Mouse (Mus musculus): ENCODE results near the gene Slc40a1.

Gene Slc40a1

DNA sequence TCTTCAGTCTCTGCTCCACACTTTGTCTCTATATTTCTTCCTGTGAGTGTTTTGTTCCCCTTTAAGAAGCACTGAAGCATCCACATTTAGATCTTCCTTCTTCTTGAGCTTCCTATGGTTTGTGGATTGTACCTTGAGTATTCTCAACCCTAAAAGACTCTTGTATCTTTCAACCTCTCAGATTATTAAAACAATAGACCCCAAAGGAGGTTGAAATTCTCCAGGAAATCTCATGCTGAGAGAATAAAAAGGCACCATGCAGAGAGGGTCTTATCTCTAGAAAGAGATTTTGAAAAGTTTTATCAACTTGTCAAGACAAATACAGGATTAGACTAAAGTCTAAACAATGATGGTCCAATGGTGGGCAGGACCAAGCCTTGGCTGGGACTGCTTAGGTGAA, 42.9 kb downstream of the Slc40a1 start:
- no peak for DNase-seq (ENCODE audit: extremely low spot score)

DNA sequence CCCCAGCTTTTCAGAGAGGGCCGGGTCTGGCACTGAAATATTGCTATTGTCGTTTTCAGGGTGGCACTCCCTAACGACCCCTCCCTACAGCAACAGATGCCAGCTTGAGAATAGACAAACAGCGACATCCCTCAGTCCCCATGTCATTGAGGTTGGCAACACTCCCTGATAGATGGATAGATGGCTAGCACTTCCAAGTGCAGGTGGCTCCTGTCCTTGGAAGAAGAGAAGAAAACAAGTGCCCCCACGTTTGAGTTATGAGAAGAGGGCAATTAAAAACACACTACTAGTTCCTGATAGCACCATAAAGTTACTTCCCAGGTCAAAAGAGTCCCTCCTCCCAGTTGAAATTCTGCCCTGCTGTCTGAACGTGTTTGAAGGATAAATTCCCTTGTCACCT, 44.2 kb downstream of the Slc40a1 start:
- no peak for DNase-seq (ENCODE audit: extremely low spot score)

DNA sequence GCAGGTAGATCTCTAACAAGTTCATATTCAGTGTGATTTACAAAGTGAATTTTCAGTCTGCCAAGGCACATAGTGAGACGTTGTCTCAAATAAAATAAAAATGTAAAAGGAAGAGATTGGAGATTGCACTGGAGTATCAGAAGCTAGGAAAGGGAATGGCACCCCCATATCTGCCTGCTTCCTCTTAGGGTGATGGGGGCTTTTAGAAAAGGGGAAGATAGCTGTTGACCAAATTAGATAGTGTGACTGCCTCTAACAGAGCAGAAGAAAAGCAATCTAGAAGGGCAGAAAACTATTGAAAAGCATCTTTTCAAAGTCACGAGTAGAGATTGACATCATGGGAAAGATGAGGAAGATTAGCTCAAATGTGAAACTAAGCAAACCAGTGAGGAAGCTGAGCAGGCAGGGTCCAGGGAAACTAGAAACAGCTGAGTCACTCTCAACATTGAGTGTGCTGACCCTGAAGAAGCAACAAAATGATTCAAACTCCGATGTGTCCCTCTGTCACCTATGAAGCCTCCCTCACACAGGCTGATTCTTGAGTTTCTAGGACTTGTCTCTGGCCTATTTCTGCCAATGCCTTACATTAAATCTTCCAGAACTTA, 45.0 kb downstream of the Slc40a1 start:
- no peak for DNase-seq (ENCODE audit: extremely low spot score)

DNA sequence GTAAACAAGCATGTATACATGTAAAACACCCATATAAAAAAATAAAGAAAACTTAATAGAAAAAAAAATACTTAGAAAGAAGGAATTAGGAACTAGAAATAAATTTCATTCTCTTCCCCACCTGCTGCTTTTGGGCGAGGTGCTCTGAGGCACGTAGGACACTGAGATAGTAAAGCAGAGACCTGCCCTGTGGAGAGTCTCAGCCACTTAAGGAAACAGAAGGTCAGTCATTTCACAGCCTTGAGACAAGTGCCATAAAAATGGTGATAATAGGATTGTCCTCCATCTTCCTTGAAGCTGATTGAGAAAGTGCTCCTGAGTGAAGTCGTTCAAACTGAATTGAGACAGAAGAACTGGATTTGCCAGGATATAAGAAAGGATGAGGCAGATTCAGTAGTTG, 48.9 kb downstream of the Slc40a1 start:
- DNase-seq (ENCODE audit: extremely low spot score), result no peak

DNA sequence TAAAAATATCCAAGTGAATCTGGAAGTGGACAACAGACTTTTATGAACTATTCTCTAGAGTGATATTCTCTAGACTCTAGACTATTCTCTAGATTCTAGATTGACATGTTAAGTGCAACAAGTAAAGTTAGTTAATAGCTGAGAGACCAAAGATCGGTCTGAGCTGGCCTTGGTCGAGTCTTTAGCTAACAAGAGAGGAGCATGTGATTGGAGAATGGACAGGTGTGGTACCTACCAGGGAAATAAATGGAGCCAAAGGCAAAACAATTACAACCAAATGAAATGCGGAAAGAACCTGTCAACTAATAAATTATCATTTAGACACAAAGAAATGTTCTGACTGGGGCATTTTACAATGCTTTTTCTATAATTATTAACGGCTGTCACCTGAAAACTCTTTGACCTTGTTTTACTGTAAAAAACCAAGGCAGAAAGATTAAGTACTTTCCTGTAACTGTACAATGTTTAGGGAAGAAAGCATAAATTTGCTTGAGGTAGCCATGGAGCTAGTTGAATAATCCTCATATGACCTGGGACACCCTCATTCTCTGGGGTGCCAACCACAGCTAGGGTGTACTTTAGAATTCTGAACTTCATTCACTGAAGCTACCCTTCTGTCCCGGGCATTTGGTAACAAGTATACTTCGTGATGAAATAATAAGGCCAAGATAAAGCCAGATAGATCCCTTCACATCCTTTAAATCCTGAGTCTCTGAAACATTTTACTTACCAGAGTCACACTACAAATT, 49.7 kb downstream of the Slc40a1 start:
- no peak for DNase-seq (ENCODE audit: extremely low spot score)

DNA sequence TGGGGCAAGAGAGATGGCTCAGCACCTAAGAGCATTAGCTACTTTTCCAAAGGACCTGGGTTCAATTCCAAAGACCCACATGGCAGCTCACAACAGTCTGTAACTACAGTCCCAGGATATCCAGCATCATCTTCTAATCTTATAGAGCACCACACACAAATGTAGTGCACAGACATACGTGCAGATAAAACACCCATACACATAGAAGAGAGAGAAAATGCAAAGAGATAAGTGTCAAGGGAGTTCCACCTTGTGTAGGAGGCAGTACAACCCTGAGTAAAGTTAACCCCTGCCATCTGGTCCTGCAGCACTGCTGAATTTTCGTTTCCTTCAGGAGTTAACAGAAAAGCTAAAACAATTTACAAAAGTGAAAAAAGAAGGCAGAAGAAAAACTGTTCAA, 50.7 kb downstream of the Slc40a1 start:
- DNase-seq (ENCODE audit: extremely low spot score), result no peak

DNA sequence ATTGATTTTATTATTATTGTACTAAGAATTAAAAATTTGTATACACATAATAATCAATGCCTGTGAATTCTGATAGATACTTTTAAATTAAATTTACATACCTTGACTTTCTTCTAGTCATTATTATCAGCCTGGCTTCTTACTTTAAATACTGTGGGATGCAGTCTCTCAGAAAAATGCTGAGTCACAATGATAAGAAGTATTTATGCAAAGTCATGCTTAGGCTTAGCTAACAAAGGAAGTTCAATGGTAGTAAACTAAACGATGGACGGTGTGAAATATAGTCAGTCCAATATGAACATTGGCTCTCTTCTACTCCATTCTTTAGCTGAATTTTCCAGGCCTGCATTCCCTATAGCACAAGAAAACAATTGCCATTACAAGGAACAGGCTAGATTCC, 53.1 kb downstream of the Slc40a1 start:
- DNase-seq (ENCODE audit: extremely low spot score), result no peak

DNA sequence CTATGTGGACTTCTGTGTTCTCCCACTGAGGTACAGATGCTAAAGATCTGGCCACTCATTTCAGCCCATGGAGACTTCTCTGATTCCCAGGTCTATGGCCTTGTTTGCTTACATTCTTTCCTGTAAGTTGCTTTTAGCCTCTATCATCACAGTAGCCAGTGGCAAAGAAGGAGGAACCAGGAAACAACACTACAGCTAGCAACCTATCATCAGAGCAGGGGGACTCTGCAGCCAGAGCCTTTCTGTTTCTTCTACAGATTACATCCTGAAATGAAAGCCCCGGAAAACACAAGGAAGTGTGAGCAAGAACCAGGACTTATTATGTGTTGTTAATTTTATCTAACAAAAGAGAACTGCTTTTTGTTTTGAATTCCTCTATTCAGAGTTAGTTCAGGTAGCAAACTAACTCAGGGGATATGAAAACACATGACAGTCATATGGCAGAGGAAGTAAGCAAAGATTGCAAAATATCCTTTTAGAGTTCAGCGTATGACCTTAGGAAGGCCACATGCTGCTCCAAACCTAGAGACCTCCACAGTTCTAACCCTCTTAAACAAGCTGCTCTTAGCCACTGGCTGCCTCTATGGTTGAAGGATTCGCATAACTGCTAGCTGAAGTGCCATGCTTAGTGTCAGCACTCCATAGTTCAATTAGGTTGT, 57.7 kb downstream of the Slc40a1 start:
- DNase-seq (ENCODE audit: extremely low spot score), result no peak

DNA sequence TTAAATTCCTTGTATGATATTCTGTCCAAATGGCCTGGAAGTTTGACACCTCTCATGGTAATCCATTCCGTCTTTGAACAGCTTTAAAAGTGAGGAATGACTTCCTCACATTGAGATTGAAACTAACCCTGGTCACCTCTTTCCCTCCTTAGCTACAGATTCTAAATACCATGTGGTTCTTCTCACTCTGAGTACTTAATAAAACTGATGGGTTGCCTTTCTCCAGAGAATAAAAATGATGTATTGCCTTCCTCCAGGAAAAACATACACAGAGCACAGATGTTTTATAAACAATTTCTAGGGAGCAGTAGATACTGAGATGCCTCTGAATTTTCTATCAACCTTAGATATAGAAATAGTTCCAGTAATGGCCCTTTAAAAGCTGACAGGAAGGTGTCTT, 58.3 kb downstream of the Slc40a1 start:
- DNase-seq (ENCODE audit: extremely low spot score), result no peak

DNA sequence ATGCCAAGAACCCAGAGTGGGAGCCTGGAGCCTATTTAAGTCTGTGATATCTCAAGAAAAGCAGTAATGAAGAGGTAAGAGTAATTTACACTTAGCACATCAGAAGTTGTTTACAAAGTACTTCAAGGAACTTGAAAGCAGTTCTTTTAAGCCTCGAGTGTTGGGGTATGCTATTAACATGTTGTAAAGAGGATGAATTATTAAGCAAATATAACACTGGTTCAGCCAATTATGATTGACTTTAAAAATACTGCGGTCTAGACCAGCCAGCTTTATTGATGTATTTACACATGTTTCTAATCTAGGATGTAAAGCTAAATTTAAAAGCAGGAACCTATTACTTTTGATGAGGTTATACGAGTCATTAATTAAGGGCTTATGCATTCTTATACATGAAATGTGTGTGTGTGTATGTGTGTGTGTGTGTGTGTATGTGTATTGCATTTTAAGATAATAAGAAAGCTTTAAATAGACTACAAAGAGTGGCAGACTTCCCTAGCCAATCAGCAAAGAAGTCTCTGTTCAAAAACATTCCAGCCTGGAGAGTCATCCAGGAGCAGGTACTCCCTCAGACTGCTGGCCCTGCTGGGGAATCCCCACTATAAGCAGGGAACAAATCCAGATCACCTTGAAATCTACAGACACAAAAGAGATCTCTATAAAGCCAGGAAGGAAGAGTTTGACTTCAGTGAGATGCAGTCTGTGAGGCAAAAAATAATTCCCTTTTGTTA, 59.9 kb downstream of the Slc40a1 start:
- DNase-seq (ENCODE audit: extremely low spot score), result no peak

DNA sequence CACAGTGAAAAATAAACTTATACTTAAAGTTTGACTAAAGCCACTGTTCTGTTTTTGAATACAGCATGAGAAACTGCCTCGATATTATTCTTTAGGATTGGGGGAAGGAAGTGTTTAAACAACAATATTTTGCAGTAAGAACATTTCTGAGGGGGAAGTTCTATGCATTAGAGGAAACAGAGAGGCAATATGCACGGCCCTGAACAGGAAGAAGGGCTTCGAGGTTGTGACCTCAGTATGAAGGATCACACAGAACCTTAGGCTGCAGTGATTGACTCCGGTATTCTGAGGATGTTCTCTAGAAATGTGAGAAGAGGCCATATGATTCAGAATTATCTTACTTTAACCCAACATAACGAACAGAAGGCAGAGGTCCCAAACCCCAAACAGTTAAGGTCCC, 60.6 kb downstream of the Slc40a1 start:
- no peak for DNase-seq (ENCODE audit: extremely low spot score)

DNA sequence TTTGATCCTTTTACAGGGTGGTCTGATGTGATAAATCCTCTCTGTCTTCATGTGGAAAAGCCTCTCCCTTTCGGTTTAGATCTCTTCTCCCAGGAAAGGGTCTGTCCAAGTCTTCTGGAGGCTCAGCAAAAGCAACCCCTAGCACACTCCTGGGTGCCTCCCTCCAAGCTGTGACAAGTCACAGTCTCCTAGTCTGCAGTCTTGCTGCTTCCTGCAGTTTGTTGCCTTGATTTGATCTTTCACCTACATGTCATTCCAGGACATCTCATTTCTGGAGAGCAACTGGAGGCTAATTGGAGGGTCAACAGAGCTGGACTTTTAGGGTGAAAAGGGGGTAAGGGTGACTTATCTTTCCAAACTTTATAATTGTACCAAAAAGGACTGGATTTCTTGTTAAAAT, 61.0 kb downstream of the Slc40a1 start:
- no peak for DNase-seq (ENCODE audit: extremely low spot score)

DNA sequence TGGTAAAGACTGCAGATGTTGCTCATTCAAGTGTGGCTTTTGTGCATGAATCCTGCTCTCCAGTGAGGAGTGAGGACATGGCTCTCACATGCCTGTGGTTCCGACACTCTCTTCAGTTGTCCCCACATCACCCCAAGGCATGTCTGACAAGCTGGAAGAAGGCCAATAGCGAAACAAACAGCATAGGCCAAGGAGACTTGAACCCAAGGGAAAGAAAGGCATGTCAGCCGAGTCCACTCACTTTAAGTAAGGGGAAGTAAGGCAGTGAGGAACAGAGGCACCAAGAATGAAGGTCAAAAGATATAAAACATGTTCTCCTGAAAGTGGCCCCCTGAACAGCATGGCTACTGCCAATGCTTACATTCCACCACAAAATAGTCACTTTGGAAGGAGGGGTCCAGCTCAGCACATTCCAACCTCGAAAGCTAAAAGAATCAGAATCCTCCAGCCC, 61.7 kb downstream of the Slc40a1 start:
- no peak for DNase-seq (ENCODE audit: extremely low spot score)

DNA sequence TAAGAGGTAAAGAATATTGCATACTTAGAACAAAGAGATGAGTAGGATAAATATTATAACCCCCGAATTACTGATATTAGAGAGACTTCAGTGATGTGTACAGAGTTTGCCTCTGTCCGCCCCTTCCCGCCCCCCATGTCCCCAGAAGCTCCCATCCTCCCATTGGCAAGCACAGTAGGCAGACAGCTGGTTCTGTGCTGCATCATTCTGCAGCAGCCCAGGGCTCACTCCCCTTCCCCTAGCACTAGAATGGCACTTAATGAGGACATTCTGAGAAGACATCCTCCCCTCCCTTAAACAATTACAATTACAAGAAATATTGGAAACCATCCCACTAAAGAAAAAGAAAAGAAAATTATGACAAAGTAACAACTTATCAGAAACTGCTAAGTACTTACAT, 62.7 kb downstream of the Slc40a1 start:
- no peak for DNase-seq (ENCODE audit: extremely low spot score)

DNA sequence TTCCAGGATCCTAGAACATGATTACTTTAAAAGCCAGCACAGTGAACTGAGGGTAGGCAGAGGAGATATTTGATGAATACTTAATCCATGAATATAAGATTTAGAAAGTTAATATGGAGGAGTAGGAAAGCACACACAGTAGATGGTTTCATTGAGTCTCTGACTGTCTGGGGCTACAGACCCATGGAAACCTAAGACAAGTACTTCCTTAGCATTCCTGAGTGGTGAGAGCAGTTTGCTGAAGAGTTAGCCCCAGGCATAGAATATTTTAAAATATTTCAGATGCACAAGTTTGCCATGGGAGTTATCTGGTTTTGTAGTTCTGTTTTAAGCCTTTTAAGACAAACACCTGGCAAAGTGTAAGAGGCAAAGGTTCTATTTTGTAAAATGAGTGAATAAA, 65.2 kb downstream of the Slc40a1 start:
- no peak for DNase-seq (ENCODE audit: extremely low spot score)

DNA sequence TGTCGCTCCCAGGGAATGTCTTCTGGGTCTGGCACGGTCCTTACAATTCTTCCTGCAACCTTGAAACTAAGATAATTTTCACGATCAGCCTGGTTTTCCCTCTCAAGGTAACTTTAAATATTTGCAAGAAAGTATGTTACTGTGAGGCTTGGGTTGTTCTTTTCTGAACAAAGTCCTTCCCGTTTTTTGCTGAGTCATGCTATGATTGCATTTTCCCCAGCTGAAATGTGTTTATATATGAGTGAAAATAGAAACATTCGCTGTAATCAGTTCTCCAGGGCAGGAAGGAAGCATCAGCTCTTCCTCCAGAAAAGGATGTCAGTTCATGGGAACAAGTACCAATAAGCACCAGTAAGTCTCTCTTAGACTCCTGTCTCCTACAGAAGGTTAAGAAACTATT, 66.0 kb downstream of the Slc40a1 start:
- no peak for DNase-seq (ENCODE audit: extremely low spot score)
